Mouse (Mus musculus) small intestine, adult 2 months (tissue): ENCODE measurements around the gene Kirrel3. TPM values are rescaled to one million over a fixed set of nuclear protein-coding genes. Genes with fewer than 3 reads are reported as not detected.

Experiments
- H3K27ac ChIP-seq: fragments of 200-500 bp; 2 replicates; pipeline ENCODE4 v1.5.1; 2012; ENCODE audit warnings: low read depth, low read length, control low read depth, inconsistent platforms; ENCODE audit not compliant: insufficient read depth
- H3K27me3 ChIP-seq: fragments of 200-500 bp; 2 replicates; pipeline ENCODE4 v1.6.1; 2012; ENCODE audit warnings: mild to moderate bottlenecking, moderate library complexity, low read length, inconsistent platforms; ENCODE audit not compliant: control insufficient read depth, insufficient read depth
- H3K36me3 ChIP-seq: fragments of 200-500 bp; 2 replicates; pipeline ENCODE4 v1.6.1; 2012; ENCODE audit warnings: mild to moderate bottlenecking, low read length, control low read depth, inconsistent platforms; ENCODE audit not compliant: control insufficient read depth, insufficient read depth
- H3K4me1 ChIP-seq: fragments of 200-500 bp; 2 replicates; pipeline ENCODE4 v1.6.1; 2012; ENCODE audit warnings: low read length, inconsistent platforms, mixed read lengths; ENCODE audit not compliant: control insufficient read depth, insufficient read depth, insufficient read length
- H3K4me3 ChIP-seq: fragments of 200-500 bp; 2 replicates; pipeline ENCODE4 v1.5.1; 2012; ENCODE audit warnings: low read depth, mild to moderate bottlenecking, control low read depth, inconsistent platforms, low read length, moderate library complexity
- CTCF ChIP-seq: fragments of 200-500 bp; IDR thresholded peaks from 2 replicates; pipeline ENCODE4 v1.5.1; 2012; ENCODE audit warnings: low read depth, mild to moderate bottlenecking, control low read depth, inconsistent platforms, low read length, moderate library complexity, mixed read lengths; ENCODE audit not compliant: insufficient replicate concordance, insufficient read length; ENCODE audit errors: extremely low read depth
- POLR2A ChIP-seq: fragments of 200-500 bp; IDR thresholded peaks from 2 replicates; pipeline ENCODE4 v1.6.1; 2012; ENCODE audit warnings: low read depth, mild to moderate bottlenecking, control low read depth, inconsistent platforms, low read length, moderate library complexity
- WGBS: fragments of 180-500 bp; shearing (Covaris S2); methylation state at CpG from one replicate; pipeline ENCODE4 v1.1.7; 2018; 5-methylcytosine and 5-hydroxymethylcytosine counted together
- polyA plus RNA-seq: library from polyadenylated mRNA; depleted of rRNA; stranded (reverse); fragments of >200 nt; gene quantifications from 2 replicates; pipeline ENCODE4 v1.2.3, GENCODE M21; 2012

Gene Kirrel3
- polyA plus RNA-seq, 1 experiment: 0.22 TPM

GRCm38 (mm10) chr9:35059881-35060280 is 574.2 kb downstream of the Kirrel3 start:
- H3K27me3 ChIP-seq: no peaks in the 10 kb centered on the region
- H3K36me3 ChIP-seq: peaks cover 77% of the 10 kb centered on the region
- no peak overlapping the region for H3K4me3 ChIP-seq
- peaks cover 17% of the 10 kb centered on the region; the same call in 1 of the 2 replicates for H3K4me1 ChIP-seq
- no peak overlapping the region for H3K27ac ChIP-seq
- TF ChIP-seq CTCF: no peak
- no peak for TF ChIP-seq POLR2A
- 69% methylated on average over 5 of the region's 5 CpGs for WGBS

DNA sequence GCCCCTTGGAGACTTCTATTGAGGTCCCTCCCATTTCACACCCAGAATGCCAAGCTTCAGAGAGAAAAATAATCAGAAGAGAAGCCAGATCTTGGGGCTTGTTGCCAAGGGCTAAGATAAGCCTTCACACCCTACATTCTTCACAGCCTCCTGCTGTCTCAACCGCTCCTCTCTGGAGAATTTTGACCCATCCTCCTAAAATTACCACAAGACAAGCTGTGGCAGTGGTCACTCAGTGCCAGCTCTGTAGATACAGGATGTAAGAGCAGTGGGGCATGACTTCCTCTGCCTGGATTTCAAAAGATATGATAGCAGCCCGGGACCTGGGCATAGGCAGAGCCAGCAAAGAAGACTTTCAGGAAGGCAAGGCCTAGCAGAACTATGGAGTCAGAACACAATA is 575.8 kb downstream of the Kirrel3 start:
- no peak overlapping the region for H3K27ac ChIP-seq
- H3K4me1 ChIP-seq: peaks cover 10% of the 10 kb centered on the region; the same call in 1 of the 2 replicates
- no peaks in the 10 kb centered on the region for H3K27me3 ChIP-seq
- WGBS: 40% methylated on average over 2 of the region's 2 CpGs
- no peak for TF ChIP-seq POLR2A
- no peak for TF ChIP-seq CTCF
- H3K36me3 ChIP-seq: peaks cover 66% of the 10 kb centered on the region
- H3K4me3 ChIP-seq: no peak overlapping the region
